Mouse (Mus musculus): ENCODE data around the gene Ube2l6. TPM values are rescaled to one million over a fixed set of nuclear protein-coding genes. Genes with fewer than 3 reads are reported as not detected.

Ube2l6 gene
- total and polyA plus RNA-seq, 3 experiments = 2.0 to 8.5 (median 4.1) TPM

DNA sequence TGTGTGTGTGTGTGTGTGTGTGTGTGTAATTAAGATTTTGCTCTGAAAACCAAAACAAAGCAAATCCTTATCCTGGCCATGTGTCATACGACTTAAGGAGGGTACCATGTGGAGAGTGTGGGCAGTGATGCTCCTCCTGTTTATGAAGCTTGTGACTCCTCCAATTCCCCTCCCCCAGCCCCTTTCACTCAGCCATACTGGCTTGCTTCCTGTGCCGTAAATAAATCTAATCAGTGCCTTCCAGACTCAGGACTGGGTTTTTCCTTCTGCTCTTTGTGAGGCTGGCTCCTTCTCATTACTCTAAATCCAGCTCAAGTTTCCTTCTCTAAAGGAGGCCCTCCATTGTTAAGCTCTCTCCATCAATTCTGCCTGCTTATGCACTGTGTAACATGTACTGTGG is 24.6 kb downstream of the Ube2l6 start:
- Histone ChIP-seq H3K27ac (ENCODE audit: insufficient read depth, low read depth) (no peak overlapping the region), H3K27me3 (replicated peaks) (peaks cover 38% of the 10 kb centered on the region), H3K4me2 (ENCODE audit: insufficient read depth, low read depth, poor library complexity, severe bottlenecking) (peak overlapping the region; percentile 22), H3K4me3 (replicated peaks in 1 of 3; ENCODE audit: low read depth in 2 of 3, low read length in 2 of 3, poor library complexity in 1 of 3) (no peak overlapping the region), H3K36me3 (replicated peaks in 1 of 2; ENCODE audit: control insufficient read depth in 1 of 2, insufficient read depth in 1 of 2, low read length in 1 of 2) (no peaks in the 10 kb centered on the region), H3K4me1 (ENCODE audit: control insufficient read depth in 1 of 2, insufficient read depth in 2 of 2) (peaks cover 14 to 18% of the 10 kb centered on the region in 2 experiments), H3K9ac (ENCODE audit: insufficient read depth, low read depth) (no peak overlapping the region; the same call in 1 of the 2 replicates), H3K79me2 (replicated peaks; ENCODE audit: control insufficient read depth, extremely low read depth, insufficient read depth, poor library complexity, severe bottlenecking) (peaks cover 11% of the 10 kb centered on the region), H3K9me3 (replicated peaks; ENCODE audit: low read length) (no peaks in the 10 kb centered on the region)
- in situ Hi-C loops (cut with MboI; ENCODE audit: low pct_ligation_motif_present, low pct_unique_long_range_greater_than_20kb, low sequenced_read_pairs) (loop anchor here (10.0 kb wide), 1 partner anchor 202 kb away; no protein-coding TSS in a partner anchor), dilution Hi-C loops (cut with MboI; ENCODE audit: extremely low pct_ligation_motif_present, extremely low pct_unique_long_range_greater_than_20kb, low sequenced_read_pairs) (no loop called here)
- no peak for TF ChIP-seq NELFE (IDR thresholded peaks at IDR 0.05; ENCODE audit: low read depth, low read length)
- TF ChIP-seq MYC (IDR thresholded peaks at IDR 0.05; ENCODE audit: low read depth, low read length) = no peak
- no peak for TF ChIP-seq CTCF (conservative IDR thresholded peaks at IDR 0.05 in 1 of 2, IDR thresholded peaks at IDR 0.05 in 1 of 2; ENCODE audit: low read depth in 2 of 2, low read length in 2 of 2)
- TF ChIP-seq MAZ (IDR thresholded peaks at IDR 0.05; ENCODE audit: low read depth, low read length) = no peak
- TF ChIP-seq JUND (conservative IDR thresholded peaks at IDR 0.05; ENCODE audit: low read depth, low read length) = no peak
- TF ChIP-seq SIN3A (IDR thresholded peaks at IDR 0.05; ENCODE audit: low read length) = no peak
- no peak for TF ChIP-seq MAX (IDR thresholded peaks at IDR 0.05; ENCODE audit: low read length)
- TF ChIP-seq ZNF384 (IDR thresholded peaks at IDR 0.05; ENCODE audit: low read depth, low read length) = no peak
- TF ChIP-seq ZMIZ1 (IDR thresholded peaks at IDR 0.05; ENCODE audit: low read depth, low read length) = no peak
- no peak for TF ChIP-seq USF2 (conservative IDR thresholded peaks at IDR 0.05; ENCODE audit: low read depth, low read length)
- no peak for DNase-seq (ENCODE audit: extremely low read depth)

GRCm38 (mm10) chr2:84826488-84827282 is 28.1 kb downstream of the Ube2l6 start, which contains the start of gene Timm10:
Gene Timm10, plus strand, starts transcription at chr2:84826997.
- dilution Hi-C loops (cut with MboI; ENCODE audit: extremely low pct_ligation_motif_present, extremely low pct_unique_long_range_greater_than_20kb, low sequenced_read_pairs) = no loop called here
- in situ Hi-C loops (cut with MboI; ENCODE audit: low pct_ligation_motif_present, low pct_unique_long_range_greater_than_20kb, low sequenced_read_pairs) = loop anchor here (5.0 to 10.0 kb wide), 2 partner anchors 36 to 198 kb away; no protein-coding TSS in a partner anchor
- Histone ChIP-seq H3K4me2 (ENCODE audit: insufficient read depth, low read depth, poor library complexity, severe bottlenecking) (peak within 1 kb of the TSS; percentile 86), H3K27me3 (replicated peaks) (peaks cover 29% of the 10 kb centered on the region), H3K36me3 (replicated peaks in 1 of 2; ENCODE audit: control insufficient read depth in 1 of 2, insufficient read depth in 1 of 2, low read length in 1 of 2) (peaks cover 8 to 25% of the 10 kb centered on the region in 2 experiments), H3K79me2 (replicated peaks; ENCODE audit: control insufficient read depth, extremely low read depth, insufficient read depth, poor library complexity, severe bottlenecking) (peaks cover 16% of the 10 kb centered on the region), H3K9me3 (replicated peaks; ENCODE audit: low read length) (no peaks in the 10 kb centered on the region), H3K9ac (ENCODE audit: insufficient read depth, low read depth) (peak within 1 kb of the TSS; percentile 76), H3K4me3 (replicated peaks in 1 of 3; ENCODE audit: low read depth in 2 of 3, low read length in 2 of 3, poor library complexity in 1 of 3) (peak within 1 kb of the TSS; percentile 75 to 99 (median 98)), H3K27ac (ENCODE audit: insufficient read depth, low read depth) (no peak within 1 kb of the TSS), H3K4me1 (ENCODE audit: control insufficient read depth in 1 of 2, insufficient read depth in 2 of 2) (peaks cover 7 to 19% of the 10 kb centered on the region in 2 experiments)
- peak; percentile 95 for DNase-seq (ENCODE audit: extremely low read depth)
- peak; percentile 70 for TF ChIP-seq IRF4 (IDR thresholded peaks at IDR 0.05; ENCODE audit: low read depth, low read length)
- peak; percentile 69 for TF ChIP-seq TCF12 (IDR thresholded peaks at IDR 0.05; ENCODE audit: low read depth, low read length)
- no peak for TF ChIP-seq JUN (IDR thresholded peaks at IDR 0.05; ENCODE audit: insufficient read depth, low read depth, low read length)
- peak; percentile 75; the same call in 1 of the 2 replicates for TF ChIP-seq NELFE (IDR thresholded peaks at IDR 0.05; ENCODE audit: low read depth, low read length)
- TF ChIP-seq CTCF (conservative IDR thresholded peaks at IDR 0.05 in 1 of 2, IDR thresholded peaks at IDR 0.05 in 1 of 2; ENCODE audit: low read depth in 2 of 2, low read length in 2 of 2) = no peak
- no peak for TF ChIP-seq ZC3H11A (IDR thresholded peaks at IDR 0.05; ENCODE audit: low read depth, low read length)
- no peak for TF ChIP-seq PAX5 (IDR thresholded peaks at IDR 0.05; ENCODE audit: low read length)
- peak; percentile 95 for TF ChIP-seq GABPA (IDR thresholded peaks at IDR 0.05; ENCODE audit: insufficient replicate concordance, low read depth, low read length)
- TF ChIP-seq JUND (conservative IDR thresholded peaks at IDR 0.05; ENCODE audit: low read depth, low read length) = no peak; the same call in 1 of the 2 replicates
- TF ChIP-seq E2F4 (IDR thresholded peaks at IDR 0.05; ENCODE audit: insufficient replicate concordance, low read depth, low read length) = no peak
- TF ChIP-seq ZMIZ1 (IDR thresholded peaks at IDR 0.05; ENCODE audit: low read depth, low read length) = no peak
- peak; percentile 35; the same call in 1 of the 2 replicates for TF ChIP-seq MAFK (IDR thresholded peaks at IDR 0.05; ENCODE audit: insufficient replicate concordance, low read length)
- peak; percentile 93 for TF ChIP-seq KAT2A (IDR thresholded peaks at IDR 0.05; ENCODE audit: insufficient replicate concordance, low read length)
- TF ChIP-seq ZNF384 (IDR thresholded peaks at IDR 0.05; ENCODE audit: low read depth, low read length) = peak; percentile 96
- TF ChIP-seq NRF1 (IDR thresholded peaks at IDR 0.05; ENCODE audit: low read depth, low read length) = peak; percentile 44; the same call in 1 of the 2 replicates
- TF ChIP-seq CHD2 (IDR thresholded peaks at IDR 0.05; ENCODE audit: low read length) = peak; percentile 83
- TF ChIP-seq SMC3 (IDR thresholded peaks at IDR 0.05; ENCODE audit: low read depth, low read length) = no peak
- TF ChIP-seq SIN3A (IDR thresholded peaks at IDR 0.05; ENCODE audit: low read length) = peak; percentile 100
- TF ChIP-seq ELF1 (IDR thresholded peaks at IDR 0.05; ENCODE audit: low read depth, low read length) = peak; percentile 95
- TF ChIP-seq HCFC1 (IDR thresholded peaks at IDR 0.05; ENCODE audit: low read depth, low read length) = peak; percentile 96
- peak; percentile 100 for TF ChIP-seq MXI1 (IDR thresholded peaks at IDR 0.05; ENCODE audit: low read depth, low read length)
- TF ChIP-seq USF2 (conservative IDR thresholded peaks at IDR 0.05; ENCODE audit: low read depth, low read length) = peak; percentile 35; the same call in 1 of the 2 replicates
- no peak for TF ChIP-seq UBTF (IDR thresholded peaks at IDR 0.05; ENCODE audit: low read depth, low read length)
- TF ChIP-seq MAX (IDR thresholded peaks at IDR 0.05; ENCODE audit: low read length) = peak; percentile 99
- TF ChIP-seq EP300 (IDR thresholded peaks at IDR 0.05; ENCODE audit: low read length) = no peak
- no peak for TF ChIP-seq CHD1 (IDR thresholded peaks at IDR 0.05; ENCODE audit: low read depth, low read length)
- no peak for TF ChIP-seq POLR2AphosphoS2 (IDR thresholded peaks at IDR 0.05; ENCODE audit: low read depth, low read length)

All from CH12.LX (cell line).